Mouse (Mus musculus) macrophage (primary cell): Measurements from ENCODE around the gene Mettl6. TPM values are rescaled to one million over a fixed set of nuclear protein-coding genes. Genes with fewer than 3 reads are reported as not detected.
A peak's percentile ranks its signal among the peaks of the same experiment; 100 is the strongest.
"Not testable (repeated sequence)": the region's sequence is repeated elsewhere in the genome, so short reads cannot be mapped to it uniquely, and the experiment has no call there.

Experiments used
- H3K27ac ChIP-seq: fragments of 350-480 bp; formaldehyde crosslinking; 2 replicates; pipeline ENCODE4 v1.9.0; 2021
- H3K36me3 ChIP-seq: fragments of 350-480 bp; formaldehyde crosslinking; 2 replicates; pipeline ENCODE4 v1.9.0; 2021; ENCODE audit errors: inconsistent target
- H3K4me3 ChIP-seq: fragments of 350-480 bp; formaldehyde crosslinking; 2 replicates; pipeline ENCODE4 v1.9.0; 2021; ENCODE audit errors: inconsistent target
- H3K79me2 ChIP-seq: fragments of 350-480 bp; formaldehyde crosslinking; 2 replicates; pipeline ENCODE4 v1.9.0; 2021; ENCODE audit errors: inconsistent target
- WGBS: methylation state at CpG from one replicate; pipeline ENCODE4 v1.1.7; 2026; ENCODE audit warnings: inconsistent platforms; ENCODE audit not compliant: missing documents; 5-methylcytosine and 5-hydroxymethylcytosine counted together
- polyA plus RNA-seq: library from polyadenylated mRNA; stranded (reverse); fragments of 250-400 nt; gene quantifications from 3 replicates; pipeline ENCODE4 v1.2.4, GENCODE M21; 2018; ENCODE audit warnings: inconsistent platforms

The Mettl6 gene
- polyA plus RNA-seq, 1 experiment from 2014 or later, result 35.1 TPM

- 7% methylated on average over 7 of the region's 7 CpGs for WGBS
- H3K4me3 ChIP-seq, result peak overlapping the region; percentile 97
- H3K79me2 ChIP-seq, result peaks cover 94% of the 10 kb centered on the region
- peaks cover 43% of the 10 kb centered on the region for H3K36me3 ChIP-seq
- H3K27ac ChIP-seq, result peak overlapping the region; percentile 70
Measured at GRCm38 (mm10) chr14:31496241-31496646, 1.4 kb upstream of the Mettl6 start.

- Histone ChIP-seq H3K79me2 (peaks cover 96% of the 10 kb centered on the region), H3K36me3 (peaks cover 38% of the 10 kb centered on the region), H3K4me3 (peak overlapping the region; percentile 97), H3K27ac (peak overlapping the region; percentile 70)
- 1% methylated on average over 8 of the region's 8 CpGs for WGBS
Measured at GRCm38 (mm10) chr14:31495538-31495937, 698 bp upstream of the Mettl6 start.

- Histone ChIP-seq H3K27ac (peak within 1 kb of the TSS; percentile 89), H3K4me3 (peak within 1 kb of the TSS; percentile 97), H3K79me2 (peaks cover 97% of the 10 kb centered on the region), H3K36me3 (peaks cover 33% of the 10 kb centered on the region)
- WGBS, result 1% methylated on average over 33 of the region's 37 CpGs
Measured at GRCm38 (mm10) chr14:31494349-31494974, 378 bp downstream of the Mettl6 start, which contains the start of gene Eaf1. TSS of gene Eaf1 (plus strand) at chr14:31494399.

- peaks cover 97% of the 10 kb centered on the region for H3K79me2 ChIP-seq
- peaks cover 31% of the 10 kb centered on the region; the same call in 1 of the 2 replicates for H3K36me3 ChIP-seq
- H3K4me3 ChIP-seq, result peak overlapping the region; percentile 97
- 14% methylated on average over 9 of the region's 9 CpGs for WGBS
- peak overlapping the region; percentile 89 for H3K27ac ChIP-seq
Measured at GRCm38 (mm10) chr14:31493901-31494300, 939 bp downstream of the Mettl6 start.

- Histone ChIP-seq H3K36me3 (peaks cover 70% of the 10 kb centered on the region), H3K4me3 (no peak overlapping the region), H3K79me2 (peaks cover 51% of the 10 kb centered on the region), H3K27ac (no peak overlapping the region)
- WGBS, result 97% methylated on average over 6 of the region's 6 CpGs
Measured at GRCm38 (mm10) chr14:31488055-31488454, 6.8 kb downstream of the Mettl6 start.

GRCm38 (mm10) chr14:31486465-31486864 lies 8.4 kb downstream of the Mettl6 start:
- Histone ChIP-seq H3K79me2 (peaks cover 35% of the 10 kb centered on the region), H3K36me3 (peaks cover 67% of the 10 kb centered on the region)

GRCm38 (mm10) chr14:31482417-31482816 lies 12.4 kb downstream of the Mettl6 start:
- Histone ChIP-seq H3K79me2 (no peaks in the 10 kb centered on the region), H3K36me3 (peaks cover 81% of the 10 kb centered on the region), H3K4me3 (no peak overlapping the region), H3K27ac (peak overlapping the region; percentile 37)
- WGBS, result 57% methylated on average over 5 of the region's 5 CpGs

More at GRCm38 (mm10) chr14:31486465-31486864, 8.4 kb downstream of the Mettl6 start:
- Histone ChIP-seq H3K27ac (no peak overlapping the region), H3K4me3 (no peak overlapping the region)
- 82% methylated on average over 4 of the region's 4 CpGs for WGBS

GRCm38 (mm10) chr14:31473297-31473696 lies 21.5 kb downstream of the Mettl6 start:
- Histone ChIP-seq H3K79me2 (no peaks in the 10 kb centered on the region), H3K36me3 (peaks cover 2% of the 10 kb centered on the region; the same call in 1 of the 2 replicates), H3K27ac (no peak overlapping the region), H3K4me3 (no peak overlapping the region)
- 92% methylated on average over 2 of the region's 2 CpGs for WGBS

- H3K4me3 ChIP-seq, result no peak overlapping the region
- no peak overlapping the region for H3K27ac ChIP-seq
- no peaks in the 10 kb centered on the region for H3K79me2 ChIP-seq
- WGBS, result 5% methylated on average over 5 of the region's 5 CpGs
- H3K36me3 ChIP-seq, result no peaks in the 10 kb centered on the region
Measured at GRCm38 (mm10) chr14:31472451-31473061, 22.3 kb downstream of the Mettl6 start.

GRCm38 (mm10) chr14:31469711-31470110 lies 25.1 kb downstream of the Mettl6 start:
- WGBS, result 83% methylated on average over 4 of the region's 4 CpGs
- H3K79me2 ChIP-seq, result no peaks in the 10 kb centered on the region
- no peak overlapping the region for H3K4me3 ChIP-seq
- no peak overlapping the region for H3K27ac ChIP-seq
- H3K36me3 ChIP-seq, result no peaks in the 10 kb centered on the region

- Histone ChIP-seq H3K4me3 (no peak overlapping the region), H3K36me3 (no peaks in the 10 kb centered on the region), H3K79me2 (no peaks in the 10 kb centered on the region), H3K27ac (no peak overlapping the region)
- 77% methylated on average over 8 of the region's 8 CpGs for WGBS
Measured at GRCm38 (mm10) chr14:31464176-31464575, 30.7 kb downstream of the Mettl6 start.

GRCm38 (mm10) chr14:31462886-31463285 lies 32.0 kb downstream of the Mettl6 start:
- WGBS, result 92% methylated on average over 6 of the region's 6 CpGs
- H3K27ac ChIP-seq, result no peak overlapping the region

GRCm38 (mm10) chr14:31462226-31462625 lies 32.6 kb downstream of the Mettl6 start:
- H3K79me2 ChIP-seq, H3K4me3 ChIP-seq, H3K27ac ChIP-seq, H3K36me3 ChIP-seq: not testable (repeated sequence)
- 88% methylated on average over 5 of the region's 5 CpGs for WGBS

More at GRCm38 (mm10) chr14:31462886-31463285, 32.0 kb downstream of the Mettl6 start:
- Histone ChIP-seq H3K79me2 (no peaks in the 10 kb centered on the region), H3K36me3 (no peaks in the 10 kb centered on the region), H3K4me3 (no peak overlapping the region)

- Histone ChIP-seq H3K4me3 (no peak overlapping the region), H3K79me2 (no peaks in the 10 kb centered on the region), H3K27ac (no peak overlapping the region), H3K36me3 (no peaks in the 10 kb centered on the region)
- 95% methylated on average over 12 of the region's 12 CpGs for WGBS
Measured at GRCm38 (mm10) chr14:31458006-31458405, 36.8 kb downstream of the Mettl6 start.

- H3K79me2 ChIP-seq, result no peaks in the 10 kb centered on the region
- H3K36me3 ChIP-seq, result no peaks in the 10 kb centered on the region
- H3K4me3 ChIP-seq, result no peak overlapping the region
- WGBS, result 83% methylated on average over 6 of the region's 6 CpGs
- no peak overlapping the region for H3K27ac ChIP-seq
Measured at GRCm38 (mm10) chr14:31456064-31456721, 38.6 kb downstream of the Mettl6 start.
